Mouse (Mus musculus) liver, adult 2 months (tissue): ENCODE measurements at regions not wholly inside any gene's neighbourhood (a gene's known extent, or its start where the extent isn't known, plus 50 kb on each side); places are given as distances from the start of the nearest gene placed in this dataset.

Experiments used
- DNase-seq: peaks from one replicate; pipeline ENCODE4 v3.0.0-alpha.2; 2011; ENCODE audit warnings: low read depth, low spot score; ENCODE audit errors: extremely low read depth
- H3K27ac ChIP-seq: fragments of 200-500 bp; replicated peaks from 2 replicates; pipeline ENCODE4 v1.5.1; 2012; ENCODE audit warnings: low read depth, mild to moderate bottlenecking, control low read depth, inconsistent platforms, low read length; ENCODE audit not compliant: insufficient read depth
- H3K27me3 ChIP-seq: fragments of 200-500 bp; 2 replicates; pipeline ENCODE4 v1.6.1; 2012; ENCODE audit warnings: mild to moderate bottlenecking, moderate library complexity, low read length, inconsistent platforms; ENCODE audit not compliant: control insufficient read depth, insufficient read depth
- H3K36me3 ChIP-seq: fragments of 200-500 bp; 2 replicates; pipeline ENCODE4 v1.6.1; 2012; ENCODE audit warnings: low read length, inconsistent platforms; ENCODE audit not compliant: control insufficient read depth, insufficient read depth
- H3K4me1 ChIP-seq: fragments of 200-500 bp; 2 replicates; pipeline ENCODE4 v1.6.1; 2011; ENCODE audit warnings: low read length; ENCODE audit not compliant: control insufficient read depth, insufficient read depth
- H3K4me3 ChIP-seq: fragments of 200-500 bp; 2 replicates; pipeline ENCODE4 v1.5.1; 2011; ENCODE audit warnings: low read depth, mild to moderate bottlenecking, control low read depth, low read length, moderate library complexity; ENCODE audit not compliant: insufficient read depth
- H3K79me2 ChIP-seq: fragments of 200-500 bp; 2 replicates; pipeline ENCODE4 v1.6.1; 2012; ENCODE audit warnings: inconsistent platforms, mild to moderate bottlenecking, low read length, moderate library complexity; ENCODE audit not compliant: control insufficient read depth, insufficient read depth
- H3K9ac ChIP-seq: fragments of 200-500 bp; 2 replicates; pipeline ENCODE4 v1.6.1; 2012; ENCODE audit warnings: low read depth, mild to moderate bottlenecking, control low read depth, inconsistent platforms, low read length
- CTCF ChIP-seq: fragments of 200-500 bp; IDR thresholded peaks from 2 replicates; pipeline ENCODE4 v1.5.1; 2011; ENCODE audit warnings: low read depth, low read length, control low read depth
- POLR2A ChIP-seq: fragments of 200-500 bp; IDR thresholded peaks from 2 replicates; pipeline ENCODE4 v1.6.1; 2011; ENCODE audit warnings: low read length, control low read depth; ENCODE audit not compliant: insufficient read depth; ENCODE audit errors: extremely low read depth
- WGBS: fragments of 180-500 bp; shearing (Covaris S2); methylation state at CpG from one replicate; pipeline ENCODE4 v1.1.7; 2018; 5-methylcytosine and 5-hydroxymethylcytosine counted together

GRCm38 (mm10) chr9:68072624-68073023 lies 232.4 kb downstream of the Vps13c start:
- 88% methylated on average over 4 of the region's 4 CpGs for WGBS

GRCm38 (mm10) chr9:68077329-68077728 lies 237.1 kb downstream of the Vps13c start:
- H3K4me1 ChIP-seq = no peaks in the 10 kb centered on the region
- H3K36me3 ChIP-seq = no peaks in the 10 kb centered on the region
- no peak overlapping the region for H3K27ac ChIP-seq
- no peaks in the 10 kb centered on the region for H3K79me2 ChIP-seq
- TF ChIP-seq CTCF (no peak), POLR2A (no peak)
- 70% methylated on average over 2 of the region's 2 CpGs for WGBS
- no peak overlapping the region for H3K4me3 ChIP-seq
- H3K27me3 ChIP-seq = no peaks in the 10 kb centered on the region
- no peak for DNase-seq
- no peak overlapping the region for H3K9ac ChIP-seq

More at GRCm38 (mm10) chr9:68072624-68073023, 232.4 kb downstream of the Vps13c start:
- DNase-seq = no peak
- Histone ChIP-seq H3K36me3 (no peaks in the 10 kb centered on the region), H3K27ac (no peak overlapping the region), H3K79me2 (no peaks in the 10 kb centered on the region), H3K4me1 (no peaks in the 10 kb centered on the region), H3K9ac (no peak overlapping the region), H3K4me3 (no peak overlapping the region), H3K27me3 (no peaks in the 10 kb centered on the region; the same call in 1 of the 2 replicates)
- TF ChIP-seq POLR2A (no peak), CTCF (no peak)

GRCm38 (mm10) chr9:68083341-68083740 lies 243.1 kb downstream of the Vps13c start:
- whole genome bisulfite sequencing = 78% methylated on average over 4 of the region's 4 CpGs
- TF ChIP-seq CTCF (no peak), POLR2A (no peak)
- H3K36me3 ChIP-seq = no peaks in the 10 kb centered on the region

GRCm38 (mm10) chr9:68084966-68085365 lies 244.8 kb downstream of the Vps13c start:
- no peak for TF ChIP-seq POLR2A
- TF ChIP-seq CTCF = no peak
- Histone ChIP-seq H3K9ac (no peak overlapping the region), H3K4me3 (no peak overlapping the region), H3K27ac (no peak overlapping the region), H3K27me3 (no peaks in the 10 kb centered on the region), H3K79me2 (no peaks in the 10 kb centered on the region), H3K4me1 (no peaks in the 10 kb centered on the region), H3K36me3 (no peaks in the 10 kb centered on the region)
- 63% methylated on average over 4 of the region's 4 CpGs for WGBS
- DNase-seq = no peak

More at GRCm38 (mm10) chr9:68083341-68083740, 243.1 kb downstream of the Vps13c start:
- Histone ChIP-seq H3K9ac (no peak overlapping the region), H3K27ac (no peak overlapping the region), H3K4me3 (no peak overlapping the region), H3K27me3 (no peaks in the 10 kb centered on the region), H3K79me2 (no peaks in the 10 kb centered on the region), H3K4me1 (no peaks in the 10 kb centered on the region)
- DNase-seq = no peak

- Histone ChIP-seq H3K36me3 (no peaks in the 10 kb centered on the region), H3K27ac (no peak overlapping the region), H3K4me1 (no peaks in the 10 kb centered on the region), H3K9ac (no peak overlapping the region), H3K27me3 (no peaks in the 10 kb centered on the region), H3K4me3 (no peak overlapping the region), H3K79me2 (no peaks in the 10 kb centered on the region)
- no peak for DNase-seq
- 84% methylated on average over 5 of the region's 5 CpGs for WGBS
- no peak for TF ChIP-seq POLR2A
- no peak for TF ChIP-seq CTCF
Observed at GRCm38 (mm10) chr9:68094561-68094960, 254.4 kb downstream of the Vps13c start.

- Histone ChIP-seq H3K9ac (no peak overlapping the region), H3K4me3 (no peak overlapping the region), H3K4me1 (no peaks in the 10 kb centered on the region), H3K27ac (no peak overlapping the region), H3K27me3 (no peaks in the 10 kb centered on the region; the same call in 1 of the 2 replicates), H3K36me3 (no peaks in the 10 kb centered on the region), H3K79me2 (no peaks in the 10 kb centered on the region)
- TF ChIP-seq POLR2A = no peak
- no peak for TF ChIP-seq CTCF
- 79% methylated on average over 9 of the region's 9 CpGs for WGBS
- DNase-seq = no peak
Observed at GRCm38 (mm10) chr9:68109841-68110240, 269.6 kb downstream of the Vps13c start.
